Mouse (Mus musculus): Measurements from ENCODE around the gene Tbl1x. TPM values are rescaled to one million over a fixed set of nuclear protein-coding genes. Genes with fewer than 3 reads are reported as not detected.

Tbl1x gene
- polyA plus RNA-seq (2012; rRNA removed): 8.0 and 8.3 TPM in 2 replicates

DNA sequence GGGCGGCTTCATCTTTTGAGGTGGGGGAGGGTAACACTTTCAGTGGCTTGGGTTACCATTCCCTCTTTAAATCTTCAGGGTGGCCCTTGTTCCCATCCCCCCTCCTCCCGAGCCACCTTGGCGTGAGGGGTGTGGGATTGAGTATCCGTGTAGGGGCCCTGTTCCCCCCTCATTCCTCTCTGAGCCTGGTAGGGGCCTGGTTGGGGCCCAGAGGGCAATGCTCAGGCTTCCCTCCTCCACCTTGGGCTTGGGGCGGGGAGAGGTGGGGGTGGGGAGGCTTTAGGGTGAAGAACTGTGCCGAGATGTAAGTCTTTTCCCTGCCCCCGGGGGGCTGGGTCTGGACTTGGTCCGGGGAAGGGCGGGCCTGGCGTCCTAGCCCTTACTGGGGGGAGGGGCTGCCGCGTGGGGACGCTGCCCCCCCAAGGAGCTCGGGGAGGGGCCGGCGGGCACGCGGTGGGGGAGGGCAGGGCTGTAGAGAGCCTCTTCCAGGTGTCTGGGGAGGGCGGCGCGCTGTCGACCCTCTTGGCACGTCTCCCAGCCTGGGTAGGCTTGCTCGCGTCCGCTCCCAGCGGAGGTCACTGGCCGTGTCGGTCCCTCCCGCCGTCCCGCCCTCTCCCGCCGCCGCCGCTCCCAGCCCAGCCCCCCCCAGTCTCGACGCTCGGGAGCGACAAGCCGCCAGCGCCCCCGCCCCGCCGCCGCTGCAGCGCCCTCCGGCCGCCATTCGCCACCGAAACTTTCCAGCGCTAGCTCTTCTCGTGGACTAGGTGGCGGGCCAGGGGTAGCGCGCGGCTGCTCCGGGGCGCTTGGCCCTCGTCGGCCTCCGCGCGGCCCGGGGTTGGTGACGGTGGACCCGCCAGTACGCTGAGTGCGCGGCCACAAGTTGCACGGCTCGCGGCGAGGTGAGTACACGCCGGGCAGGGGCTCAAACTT, at the start of gene Tbl1x:
Gene Tbl1x (plus strand): TSS at position 643 of the 930 bp plus-strand sequence.
- TF ChIP-seq CTCF (IDR thresholded peaks at IDR 0.05; ENCODE audit: extremely low read depth, insufficient read depth, insufficient read length, insufficient replicate concordance): no peak
- TF ChIP-seq POLR2A (IDR thresholded peaks at IDR 0.05; ENCODE audit: low read depth, low read length): no peak
- Histone ChIP-seq H3K36me3 (ENCODE audit: control insufficient read depth, insufficient read depth, low read length) (no peaks in the 10 kb centered on the region), H3K4me3 (ENCODE audit: extremely low read depth, insufficient read depth, insufficient read length) (peak within 1 kb of the TSS; percentile 83), H3K4me1 (ENCODE audit: control insufficient read depth, insufficient read depth, insufficient read length) (peaks cover 3% of the 10 kb centered on the region), H3K27me3 (ENCODE audit: control insufficient read depth, insufficient read depth, low read length) (no peaks in the 10 kb centered on the region), H3K27ac (ENCODE audit: insufficient read depth, low read length) (peak within 1 kb of the TSS; percentile 92)
- WGBS: 36% methylated on average over 43 of the region's 76 CpGs
- peak in 1 of 2 experiments; percentile 39 for DNase-seq (ENCODE audit: low read depth in 1 of 2, low spot score in 2 of 2)

DNA sequence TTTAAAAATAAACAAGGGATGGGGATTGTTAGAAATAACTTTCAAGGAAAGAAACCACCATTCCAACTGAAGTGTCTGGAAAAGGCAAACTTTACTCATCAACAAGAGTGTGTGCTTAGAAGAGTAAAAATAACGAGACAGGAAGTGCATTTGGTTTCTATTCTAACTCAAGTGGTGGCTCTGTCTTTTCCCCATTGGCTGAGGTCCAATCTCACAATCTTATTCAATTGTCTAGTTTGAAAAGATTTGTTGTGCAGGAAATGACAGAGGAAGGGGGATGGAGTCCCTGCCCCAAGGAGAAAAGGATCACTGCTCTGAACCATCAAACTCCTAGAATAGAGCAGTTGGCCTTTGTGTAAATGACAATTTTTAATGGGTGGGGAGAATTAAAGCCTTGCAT, 41.6 kb upstream of the Tbl1x start:
- no peaks in the 10 kb centered on the region for H3K36me3 ChIP-seq (ENCODE audit: control insufficient read depth, insufficient read depth, low read length)
- no peak overlapping the region for H3K4me3 ChIP-seq (ENCODE audit: extremely low read depth, insufficient read depth, insufficient read length)
- no peak for DNase-seq (ENCODE audit: low read depth in 1 of 2, low spot score in 2 of 2)
- H3K4me1 ChIP-seq (ENCODE audit: control insufficient read depth, insufficient read depth, insufficient read length): no peaks in the 10 kb centered on the region
- H3K27me3 ChIP-seq (ENCODE audit: control insufficient read depth, insufficient read depth, low read length): no peaks in the 10 kb centered on the region
- no peak overlapping the region for H3K27ac ChIP-seq (ENCODE audit: insufficient read depth, low read length)
- no peak for TF ChIP-seq POLR2A (IDR thresholded peaks at IDR 0.05; ENCODE audit: low read depth, low read length)
- no peak for TF ChIP-seq CTCF (IDR thresholded peaks at IDR 0.05; ENCODE audit: extremely low read depth, insufficient read depth, insufficient read length, insufficient replicate concordance)
- 19% methylated on average over 1 of the region's 1 CpGs for WGBS

DNA sequence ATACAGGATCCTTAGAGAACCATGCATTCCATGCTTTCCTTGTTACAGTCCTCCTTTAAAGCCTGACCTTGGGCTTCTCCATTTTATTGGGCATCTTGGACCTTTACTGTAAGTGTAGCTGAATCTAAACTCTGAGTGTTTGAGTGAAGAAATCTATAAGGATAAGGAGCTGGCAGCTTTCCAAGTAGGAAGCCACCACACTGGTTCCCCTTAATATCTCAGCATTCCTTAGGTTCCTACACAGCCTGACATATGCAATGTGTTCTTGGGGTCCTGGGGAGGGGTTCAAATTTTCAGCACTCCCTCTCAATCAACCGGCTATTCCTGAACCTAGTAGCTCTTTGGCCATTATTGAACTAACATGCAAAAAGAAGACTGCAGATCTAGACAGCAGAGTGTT, 38.0 kb upstream of the Tbl1x start:
- no peak for DNase-seq (ENCODE audit: low read depth in 1 of 2, low spot score in 2 of 2)
- 86% methylated on average over 1 of the region's 1 CpGs for WGBS
- TF ChIP-seq POLR2A (IDR thresholded peaks at IDR 0.05; ENCODE audit: low read depth, low read length) (no peak), CTCF (IDR thresholded peaks at IDR 0.05; ENCODE audit: extremely low read depth, insufficient read depth, insufficient read length, insufficient replicate concordance) (no peak)
- Histone ChIP-seq H3K36me3 (ENCODE audit: control insufficient read depth, insufficient read depth, low read length) (no peaks in the 10 kb centered on the region), H3K4me1 (ENCODE audit: control insufficient read depth, insufficient read depth, insufficient read length) (no peaks in the 10 kb centered on the region), H3K27me3 (ENCODE audit: control insufficient read depth, insufficient read depth, low read length) (no peaks in the 10 kb centered on the region), H3K4me3 (ENCODE audit: extremely low read depth, insufficient read depth, insufficient read length) (no peak overlapping the region), H3K27ac (ENCODE audit: insufficient read depth, low read length) (no peak overlapping the region)

DNA sequence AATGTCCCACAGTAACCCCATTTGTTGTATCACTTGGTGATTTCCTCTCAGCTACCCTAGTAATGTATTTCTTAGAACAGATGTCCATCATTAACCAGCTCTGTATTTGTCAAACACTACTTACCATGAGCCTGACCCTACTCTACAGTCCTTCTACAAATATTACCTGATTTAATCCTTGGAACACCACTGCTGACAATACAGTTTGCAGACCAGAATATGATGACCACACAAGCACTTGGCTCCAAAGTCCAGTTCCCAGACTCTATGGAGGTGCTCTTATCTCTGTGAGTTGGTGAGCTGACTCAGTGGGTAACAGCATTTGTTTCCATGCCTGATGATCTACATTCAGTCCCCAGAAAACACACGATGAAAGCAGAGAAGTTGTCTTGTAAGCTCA, 37.3 kb upstream of the Tbl1x start:
- no peak for TF ChIP-seq CTCF (IDR thresholded peaks at IDR 0.05; ENCODE audit: extremely low read depth, insufficient read depth, insufficient read length, insufficient replicate concordance)
- TF ChIP-seq POLR2A (IDR thresholded peaks at IDR 0.05; ENCODE audit: low read depth, low read length): no peak
- WGBS: 64% methylated on average over 1 of the region's 1 CpGs

DNA sequence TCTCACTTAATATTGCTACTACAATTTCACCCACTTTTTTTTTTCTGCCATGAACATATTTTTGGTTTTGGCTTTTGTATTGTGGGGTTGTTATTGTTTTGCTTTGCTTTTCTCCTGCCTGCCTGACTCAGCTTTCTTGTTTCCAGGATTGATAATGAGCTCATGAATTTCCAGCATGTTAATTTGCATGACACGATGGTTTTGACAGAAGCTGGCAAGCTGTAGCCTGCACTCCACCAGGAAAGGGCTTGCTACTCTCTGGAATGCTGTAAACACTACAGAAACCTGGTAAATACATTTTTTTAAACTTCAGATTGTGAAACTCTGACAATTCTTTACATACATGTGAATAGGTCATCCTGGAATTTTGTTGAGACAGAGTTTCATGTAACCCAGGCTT, 36.3 kb upstream of the Tbl1x start:
- TF ChIP-seq POLR2A (IDR thresholded peaks at IDR 0.05; ENCODE audit: low read depth, low read length) (no peak), CTCF (IDR thresholded peaks at IDR 0.05; ENCODE audit: extremely low read depth, insufficient read depth, insufficient read length, insufficient replicate concordance) (no peak)
- no peaks in the 10 kb centered on the region for H3K4me1 ChIP-seq (ENCODE audit: control insufficient read depth, insufficient read depth, insufficient read length)
- no peak for DNase-seq (ENCODE audit: low read depth in 1 of 2, low spot score in 2 of 2)
- H3K4me3 ChIP-seq (ENCODE audit: extremely low read depth, insufficient read depth, insufficient read length): no peak overlapping the region
- H3K27ac ChIP-seq (ENCODE audit: insufficient read depth, low read length): no peak overlapping the region
- H3K27me3 ChIP-seq (ENCODE audit: control insufficient read depth, insufficient read depth, low read length): no peaks in the 10 kb centered on the region
- no peaks in the 10 kb centered on the region for H3K36me3 ChIP-seq (ENCODE audit: control insufficient read depth, insufficient read depth, low read length)
- WGBS: 46% methylated on average over 1 of the region's 1 CpGs

More for the DNA sequence above, 37.3 kb upstream of the Tbl1x start:
- Histone ChIP-seq H3K27me3 (ENCODE audit: control insufficient read depth, insufficient read depth, low read length) (no peaks in the 10 kb centered on the region), H3K27ac (ENCODE audit: insufficient read depth, low read length) (no peak overlapping the region), H3K36me3 (ENCODE audit: control insufficient read depth, insufficient read depth, low read length) (no peaks in the 10 kb centered on the region), H3K4me3 (ENCODE audit: extremely low read depth, insufficient read depth, insufficient read length) (no peak overlapping the region), H3K4me1 (ENCODE audit: control insufficient read depth, insufficient read depth, insufficient read length) (no peaks in the 10 kb centered on the region)
- DNase-seq (ENCODE audit: low read depth in 1 of 2, low spot score in 2 of 2): no peak

DNA sequence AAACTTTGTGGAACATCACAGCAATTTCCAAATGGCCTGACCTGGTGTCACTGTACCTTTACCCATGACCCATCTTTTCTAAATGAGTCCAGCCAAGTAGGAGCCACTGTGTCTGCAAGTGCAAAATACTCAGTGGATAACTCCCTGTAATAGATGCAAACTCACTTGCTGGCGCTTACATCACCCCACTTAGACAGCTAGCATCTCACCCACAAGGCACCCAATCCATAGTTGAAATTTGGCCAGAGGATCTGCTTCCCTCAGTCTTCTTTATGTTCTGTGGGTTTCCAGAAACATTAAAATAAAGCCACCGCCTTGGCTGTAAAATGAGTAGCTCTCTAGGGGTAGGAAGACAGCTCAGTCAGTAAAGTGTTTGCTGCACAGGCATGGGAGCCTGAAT, 33.3 kb upstream of the Tbl1x start:
- Histone ChIP-seq H3K27me3 (ENCODE audit: control insufficient read depth, insufficient read depth, low read length) (no peaks in the 10 kb centered on the region), H3K4me3 (ENCODE audit: extremely low read depth, insufficient read depth, insufficient read length) (no peak overlapping the region), H3K27ac (ENCODE audit: insufficient read depth, low read length) (no peak overlapping the region), H3K36me3 (ENCODE audit: control insufficient read depth, insufficient read depth, low read length) (no peaks in the 10 kb centered on the region), H3K4me1 (ENCODE audit: control insufficient read depth, insufficient read depth, insufficient read length) (no peaks in the 10 kb centered on the region)
- no peak for TF ChIP-seq CTCF (IDR thresholded peaks at IDR 0.05; ENCODE audit: extremely low read depth, insufficient read depth, insufficient read length, insufficient replicate concordance)
- no peak for TF ChIP-seq POLR2A (IDR thresholded peaks at IDR 0.05; ENCODE audit: low read depth, low read length)
- DNase-seq (ENCODE audit: low read depth in 1 of 2, low spot score in 2 of 2): no peak
- 80% methylated on average over 2 of the region's 2 CpGs for WGBS

All from spleen, adult 2 months (tissue).